Mouse (Mus musculus): ENCODE results near the gene Fgd6. TPM values are rescaled to one million over a fixed set of nuclear protein-coding genes. Genes with fewer than 3 reads are reported as not detected.

Gene Fgd6
- polyA plus RNA-seq, 1 experiment from 2014 or later = 2.3 TPM

DNA sequence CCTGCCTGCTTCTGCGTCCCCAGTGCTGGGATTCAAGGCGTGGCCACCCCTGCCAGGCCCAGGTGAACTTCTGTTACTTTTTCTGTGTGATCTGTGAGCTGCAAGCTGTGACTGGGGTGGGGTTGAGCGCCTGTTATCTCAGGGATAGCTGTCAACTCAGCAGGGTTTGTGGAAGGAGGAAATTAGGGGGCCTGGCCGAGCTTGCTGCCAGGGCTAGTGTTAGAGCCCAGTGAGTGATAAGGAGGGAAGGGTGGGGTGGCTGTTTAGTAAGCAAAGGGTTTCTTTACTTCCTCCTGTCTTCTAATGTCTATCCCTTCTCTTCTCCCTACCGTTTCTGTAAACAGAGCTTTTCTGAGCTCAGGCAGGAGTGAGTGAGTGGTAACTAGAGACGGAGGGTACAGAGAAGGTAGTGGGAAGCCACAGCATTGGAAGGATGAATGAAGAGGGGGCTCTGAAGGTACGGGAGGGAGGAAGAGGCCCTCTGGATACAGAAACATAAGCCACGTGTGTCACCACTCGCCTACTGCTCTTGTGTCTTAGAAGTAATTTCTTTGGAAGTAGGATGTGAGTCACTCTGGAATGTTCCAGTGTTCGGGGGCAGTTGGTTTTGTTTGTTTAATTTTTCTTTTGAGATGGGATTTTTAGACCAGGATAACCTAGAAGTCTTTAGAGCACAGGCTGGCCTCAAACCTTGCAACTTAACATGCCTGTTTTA, 12.2 kb downstream of the Fgd6 start:
- no peak for ATAC-seq (replicated peaks; ENCODE audit: low FRiP score, low read depth)
- Histone ChIP-seq H3K27ac (peak overlapping the region; percentile 19; the same call in 1 of the 2 replicates), H3K9ac (ENCODE audit: low read depth, low read length) (no peak overlapping the region), H3K4me3 (replicated peaks; ENCODE audit: low read depth, low read length) (no peak overlapping the region), H3K4me2 (ENCODE audit: low read length) (no peak overlapping the region), H3K36me3 (ENCODE audit: insufficient read depth, low read length) (0 out of 2 replicates have a peak, but pooled peaks cover 11% of the 10 kb centered on the region), H3K27me3 (ENCODE audit: insufficient read depth, low read length) (no peaks in the 10 kb centered on the region), H3K4me1 (replicated peaks; ENCODE audit: insufficient read depth, low read length) (peaks cover 13% of the 10 kb centered on the region; the same call in 1 of the 2 replicates), H3K9me3 (replicated peaks; ENCODE audit: low read length) (no peaks in the 10 kb centered on the region)
- WGBS = 59% methylated on average over 10 of the region's 10 CpGs
- peak; percentile 25 for DNase-seq (ENCODE audit: low spot score)
- no peak for TF ChIP-seq CTCF (IDR thresholded peaks at IDR 0.05; ENCODE audit: low read depth)

DNA sequence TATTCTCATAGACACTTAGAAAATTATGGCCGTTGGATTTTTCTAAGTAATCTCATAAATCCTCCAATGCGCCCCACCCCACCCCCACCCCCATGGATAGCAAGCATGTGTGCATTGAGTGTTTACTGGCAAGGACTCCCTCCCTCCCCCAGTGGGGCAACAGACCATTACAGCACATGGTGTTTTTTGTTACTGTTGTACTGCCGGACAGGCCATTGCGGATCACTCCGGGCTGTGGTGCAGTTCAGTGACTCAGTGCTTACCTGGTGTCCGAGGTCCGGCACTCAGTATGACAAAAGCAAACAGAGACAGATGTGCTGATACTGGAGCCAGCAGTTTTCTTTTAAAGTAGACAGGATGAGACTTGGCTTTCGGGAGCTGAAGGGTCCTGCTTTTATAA, 13.3 kb downstream of the Fgd6 start:
- Histone ChIP-seq H3K9me3 (replicated peaks; ENCODE audit: low read length) (no peaks in the 10 kb centered on the region), H3K4me1 (replicated peaks; ENCODE audit: insufficient read depth, low read length) (peaks cover 13% of the 10 kb centered on the region; the same call in 1 of the 2 replicates), H3K4me2 (ENCODE audit: low read length) (no peak overlapping the region), H3K9ac (ENCODE audit: low read depth, low read length) (no peak overlapping the region), H3K27me3 (ENCODE audit: insufficient read depth, low read length) (no peaks in the 10 kb centered on the region), H3K36me3 (ENCODE audit: insufficient read depth, low read length) (0 out of 2 replicates have a peak, but pooled peaks cover 11% of the 10 kb centered on the region), H3K4me3 (replicated peaks; ENCODE audit: low read depth, low read length) (no peak overlapping the region), H3K27ac (no peak overlapping the region)
- no peak for TF ChIP-seq CTCF (IDR thresholded peaks at IDR 0.05; ENCODE audit: low read depth)
- 38% methylated on average over 8 of the region's 8 CpGs for WGBS
- 0 out of 2 replicates have a peak, but pooled peaks have one; percentile 43 for ATAC-seq (replicated peaks; ENCODE audit: low FRiP score, low read depth)
- peak; percentile 23 for DNase-seq (ENCODE audit: low spot score)

DNA sequence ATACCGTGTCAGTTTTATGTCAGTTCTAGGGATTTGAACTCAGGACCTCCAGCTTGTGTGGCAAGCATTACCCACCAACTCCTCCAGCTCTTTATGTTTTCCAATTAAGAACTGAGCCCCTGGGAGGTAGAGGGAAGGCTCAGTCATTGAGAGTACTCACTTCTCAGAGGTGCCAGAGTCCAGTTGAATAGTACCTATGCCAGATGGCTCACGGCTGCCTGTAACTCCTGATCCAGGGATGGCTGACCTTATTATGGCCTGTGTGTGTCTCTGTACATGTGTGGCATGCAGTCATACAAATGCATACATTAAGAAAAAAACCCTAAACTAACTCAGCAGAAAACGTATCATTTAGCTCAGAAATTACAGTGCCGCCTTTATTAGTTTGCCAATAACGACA, 14.9 kb downstream of the Fgd6 start:
- Histone ChIP-seq H3K9me3 (replicated peaks; ENCODE audit: low read length) (no peaks in the 10 kb centered on the region), H3K4me2 (ENCODE audit: low read length) (no peak overlapping the region), H3K27ac (no peak overlapping the region), H3K27me3 (ENCODE audit: insufficient read depth, low read length) (no peaks in the 10 kb centered on the region), H3K4me1 (replicated peaks; ENCODE audit: insufficient read depth, low read length) (peaks cover 13% of the 10 kb centered on the region; the same call in 1 of the 2 replicates), H3K9ac (ENCODE audit: low read depth, low read length) (no peak overlapping the region), H3K4me3 (replicated peaks; ENCODE audit: low read depth, low read length) (no peak overlapping the region), H3K36me3 (ENCODE audit: insufficient read depth, low read length) (no peaks in the 10 kb centered on the region)
- WGBS = 94% methylated on average over 5 of the region's 5 CpGs
- no peak for TF ChIP-seq CTCF (IDR thresholded peaks at IDR 0.05; ENCODE audit: low read depth)
- ATAC-seq (replicated peaks; ENCODE audit: low FRiP score, low read depth) (no peak), DNase-seq (ENCODE audit: low spot score) (no peak)

DNA sequence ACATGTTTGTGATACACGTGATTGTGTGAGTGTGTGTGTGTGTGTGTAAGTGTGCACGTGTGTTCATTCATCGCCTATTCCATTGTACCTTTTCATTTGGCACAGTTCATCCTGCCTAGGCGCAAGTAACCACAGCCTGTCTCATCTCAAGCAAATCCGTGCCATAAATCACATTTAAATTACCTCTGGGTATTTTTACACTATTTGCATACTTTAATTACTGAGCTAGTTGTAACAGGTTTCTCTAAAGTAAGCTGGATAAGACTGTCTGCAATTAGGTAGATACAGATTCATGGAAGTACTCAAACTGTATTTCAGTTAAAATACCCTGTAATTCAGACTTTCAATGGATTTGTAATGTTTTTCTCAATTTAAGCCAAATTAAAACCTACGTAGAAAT, 20.7 kb downstream of the Fgd6 start:
- H3K36me3 ChIP-seq (ENCODE audit: insufficient read depth, low read length) = no peaks in the 10 kb centered on the region
- DNase-seq (ENCODE audit: low spot score) (no peak), ATAC-seq (replicated peaks; ENCODE audit: low FRiP score, low read depth) (no peak)
- H3K9ac ChIP-seq (ENCODE audit: low read depth, low read length) = no peak overlapping the region
- H3K27me3 ChIP-seq (ENCODE audit: insufficient read depth, low read length) = no peaks in the 10 kb centered on the region
- H3K9me3 ChIP-seq (replicated peaks; ENCODE audit: low read length) = no peaks in the 10 kb centered on the region
- H3K4me3 ChIP-seq (replicated peaks; ENCODE audit: low read depth, low read length) = no peak overlapping the region
- WGBS = 77% methylated on average over 6 of the region's 6 CpGs
- no peak for TF ChIP-seq CTCF (IDR thresholded peaks at IDR 0.05; ENCODE audit: low read depth)
- no peaks in the 10 kb centered on the region for H3K4me1 ChIP-seq (replicated peaks; ENCODE audit: insufficient read depth, low read length)
- no peak overlapping the region for H3K4me2 ChIP-seq (ENCODE audit: low read length)
- H3K27ac ChIP-seq = no peak overlapping the region

DNA sequence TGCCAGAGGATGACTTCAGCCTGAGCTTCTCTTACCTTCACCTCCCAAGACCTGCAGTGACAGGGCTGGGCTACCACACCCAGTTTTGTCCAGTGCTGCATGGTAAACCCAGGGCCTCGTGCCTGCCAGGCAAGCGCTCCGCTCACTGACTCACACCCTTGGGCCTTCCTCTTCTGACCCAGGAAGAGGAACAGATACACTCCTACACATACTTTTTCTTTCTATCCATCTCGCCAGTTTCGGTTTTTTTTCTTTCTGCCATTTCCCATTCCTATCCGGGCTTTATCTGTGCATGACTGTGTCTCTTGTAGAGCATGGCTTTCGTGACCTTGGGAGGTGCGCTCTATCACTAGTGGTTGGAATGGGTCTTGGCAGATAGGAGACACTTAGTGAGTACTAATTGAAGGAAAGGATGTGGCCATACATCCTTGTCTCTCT, 23.8 kb downstream of the Fgd6 start:
- Histone ChIP-seq H3K4me3 (replicated peaks; ENCODE audit: low read depth, low read length) (no peak overlapping the region), H3K9ac (ENCODE audit: low read depth, low read length) (no peak overlapping the region), H3K27me3 (ENCODE audit: insufficient read depth, low read length) (no peaks in the 10 kb centered on the region), H3K4me1 (replicated peaks; ENCODE audit: insufficient read depth, low read length) (no peaks in the 10 kb centered on the region), H3K9me3 (replicated peaks; ENCODE audit: low read length) (no peaks in the 10 kb centered on the region), H3K4me2 (ENCODE audit: low read length) (no peak overlapping the region), H3K27ac (no peak overlapping the region), H3K36me3 (ENCODE audit: insufficient read depth, low read length) (no peaks in the 10 kb centered on the region)
- no peak for TF ChIP-seq CTCF (IDR thresholded peaks at IDR 0.05; ENCODE audit: low read depth)
- DNase-seq (ENCODE audit: low spot score) (no peak), ATAC-seq (replicated peaks; ENCODE audit: low FRiP score, low read depth) (no peak)
- 84% methylated on average over 8 of the region's 8 CpGs for WGBS

DNA sequence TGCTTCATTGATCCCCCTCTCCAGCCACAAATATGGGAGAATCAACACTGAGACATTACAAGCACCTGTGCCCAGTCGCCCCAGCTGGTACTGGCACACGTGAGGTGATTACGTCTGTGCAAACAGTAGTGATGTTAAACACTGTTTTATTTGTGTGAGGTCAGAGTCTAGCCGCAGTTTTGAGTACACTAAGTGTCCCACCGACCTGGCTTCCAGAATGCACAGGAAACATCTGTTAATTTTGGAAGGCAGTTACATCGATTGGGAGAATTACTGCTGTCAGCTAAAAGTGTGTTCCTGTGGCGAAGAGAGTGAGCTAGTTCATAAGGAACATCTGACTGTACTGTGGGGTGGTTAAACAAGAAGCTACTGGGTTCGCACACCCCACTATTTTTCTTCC, 24.4 kb downstream of the Fgd6 start:
- H3K27ac ChIP-seq = no peak overlapping the region
- H3K36me3 ChIP-seq (ENCODE audit: insufficient read depth, low read length) = no peaks in the 10 kb centered on the region
- no peaks in the 10 kb centered on the region for H3K9me3 ChIP-seq (replicated peaks; ENCODE audit: low read length)
- no peaks in the 10 kb centered on the region for H3K27me3 ChIP-seq (ENCODE audit: insufficient read depth, low read length)
- H3K4me1 ChIP-seq (replicated peaks; ENCODE audit: insufficient read depth, low read length) = no peaks in the 10 kb centered on the region
- no peak for TF ChIP-seq CTCF (IDR thresholded peaks at IDR 0.05; ENCODE audit: low read depth)
- ATAC-seq (replicated peaks; ENCODE audit: low FRiP score, low read depth) = no peak
- H3K4me2 ChIP-seq (ENCODE audit: low read length) = no peak overlapping the region
- no peak overlapping the region for H3K9ac ChIP-seq (ENCODE audit: low read depth, low read length)
- DNase-seq (ENCODE audit: low spot score) = peak; percentile 60
- H3K4me3 ChIP-seq (replicated peaks; ENCODE audit: low read depth, low read length) = no peak overlapping the region
- 44% methylated on average over 8 of the region's 8 CpGs for WGBS

Data from kidney, postnatal 0 days (tissue).